Mouse (Mus musculus) lung, embryonic 15.5 days (tissue): ENCODE data around the gene Gk2. TPM values are rescaled to one million over a fixed set of nuclear protein-coding genes. Genes with fewer than 3 reads are reported as not detected.

Experiments
- ATAC-seq: fragments of 200-750 bp; cut with Nextera tagmentation; 2 replicates; pipeline ENCODE4 v1.8.0; 2017; ENCODE audit warnings: moderate number of reproducible peaks, borderline replicate concordance; ENCODE audit not compliant: low FRiP score, low TSS enrichment; ENCODE audit errors: extremely low read depth
- H3K27ac ChIP-seq: fragments of 300-500 bp; sonication (generic); 2 replicates; pipeline ENCODE4 v1.5.1; 2015; ENCODE audit warnings: moderate library complexity, mild to moderate bottlenecking, inconsistent platforms
- H3K27me3 ChIP-seq: fragments of 300-500 bp; sonication (generic); 2 replicates; pipeline ENCODE4 v1.6.1; 2015; ENCODE audit warnings: inconsistent platforms
- H3K36me3 ChIP-seq: fragments of 300-500 bp; sonication (generic); 2 replicates; pipeline ENCODE4 v1.6.1; 2015; ENCODE audit warnings: inconsistent platforms
- H3K4me1 ChIP-seq: fragments of 300-500 bp; sonication (generic); 2 replicates; pipeline ENCODE4 v1.6.1; 2015; ENCODE audit warnings: inconsistent platforms
- H3K4me2 ChIP-seq: fragments of 300-500 bp; sonication (generic); 2 replicates; pipeline ENCODE4 v1.6.1; 2015; ENCODE audit warnings: inconsistent platforms, mild to moderate bottlenecking, moderate library complexity
- H3K4me3 ChIP-seq: fragments of 300-500 bp; sonication (generic); 2 replicates; pipeline ENCODE4 v1.5.1; 2015; ENCODE audit warnings: mild to moderate bottlenecking, inconsistent platforms
- H3K9ac ChIP-seq: fragments of 300-500 bp; sonication (generic); 2 replicates; pipeline ENCODE4 v1.6.1; 2015; ENCODE audit warnings: inconsistent platforms
- H3K9me3 ChIP-seq: fragments of 300-500 bp; sonication (generic); 2 replicates; pipeline ENCODE4 v1.6.1; 2016; ENCODE audit warnings: inconsistent platforms
- WGBS: fragments of 180-500 bp; shearing (Covaris S2); methylation state at CpG from one replicate; pipeline ENCODE4 v1.1.7; 2015; 5-methylcytosine and 5-hydroxymethylcytosine counted together
- polyA plus RNA-seq: library from polyadenylated mRNA; unstranded; fragments of >200 nt; fragmentation: Nextera tagmentation; extraction: Ambion mirVana; gene quantifications from 2 replicates; pipeline ENCODE4 v1.2.1, GENCODE M21; 2015

The Gk2 gene
- polyA plus RNA-seq, 1 experiment from 2014 or later: not detected

DNA sequence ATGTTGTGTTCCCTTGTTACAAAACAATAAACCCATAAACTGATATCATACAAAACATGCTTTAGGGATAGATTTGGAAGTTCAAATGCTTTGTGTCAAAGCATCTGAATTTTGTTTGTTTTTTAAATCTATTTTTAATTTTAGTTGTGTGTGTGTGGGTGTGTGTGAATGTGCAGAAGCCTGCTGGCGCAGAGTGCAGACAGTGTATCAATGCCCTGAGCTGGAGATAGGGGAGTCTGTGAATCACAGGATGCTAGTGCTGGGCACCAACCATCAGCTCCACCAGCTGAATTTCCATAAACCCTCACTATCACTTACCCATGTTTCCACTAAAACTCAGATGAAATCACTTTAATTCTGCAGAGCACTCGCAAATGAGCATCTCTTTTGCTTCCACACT is 24.3 kb downstream of the Gk2 start:
- Histone ChIP-seq H3K27ac (no peak overlapping the region), H3K36me3 (no peaks in the 10 kb centered on the region), H3K4me3 (no peak overlapping the region), H3K27me3 (no peaks in the 10 kb centered on the region), H3K4me2 (no peak overlapping the region), H3K9ac (no peak overlapping the region), H3K9me3 (no peaks in the 10 kb centered on the region), H3K4me1 (no peaks in the 10 kb centered on the region)
- no peak for ATAC-seq
- 93% methylated on average over 2 of the region's 2 CpGs for WGBS

DNA sequence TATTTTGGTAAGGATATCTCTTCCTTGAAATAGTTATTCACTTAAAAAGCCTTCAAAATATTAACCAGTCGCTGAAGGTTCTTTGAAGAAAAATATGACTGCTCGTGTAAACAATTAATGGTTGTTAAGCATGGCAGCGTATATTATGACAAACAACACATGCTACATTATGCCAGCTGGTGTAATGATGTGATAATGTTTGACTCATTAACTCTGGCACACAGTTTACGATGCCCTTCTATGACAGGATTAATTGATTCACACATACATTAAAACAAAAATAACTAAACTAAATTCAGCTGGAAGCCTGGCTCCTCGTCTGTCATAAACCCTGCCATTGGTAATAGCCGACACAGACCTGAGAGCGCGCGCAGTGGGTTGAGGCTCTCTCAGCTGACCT is 26.8 kb downstream of the Gk2 start:
- no peak for ATAC-seq
- H3K27me3 ChIP-seq: no peaks in the 10 kb centered on the region
- H3K4me3 ChIP-seq: no peak overlapping the region
- H3K27ac ChIP-seq: no peak overlapping the region
- no peak overlapping the region for H3K9ac ChIP-seq
- 60% methylated on average over 9 of the region's 9 CpGs for WGBS
- H3K4me1 ChIP-seq: no peaks in the 10 kb centered on the region
- H3K36me3 ChIP-seq: no peaks in the 10 kb centered on the region
- no peak overlapping the region for H3K4me2 ChIP-seq
- no peaks in the 10 kb centered on the region for H3K9me3 ChIP-seq

DNA sequence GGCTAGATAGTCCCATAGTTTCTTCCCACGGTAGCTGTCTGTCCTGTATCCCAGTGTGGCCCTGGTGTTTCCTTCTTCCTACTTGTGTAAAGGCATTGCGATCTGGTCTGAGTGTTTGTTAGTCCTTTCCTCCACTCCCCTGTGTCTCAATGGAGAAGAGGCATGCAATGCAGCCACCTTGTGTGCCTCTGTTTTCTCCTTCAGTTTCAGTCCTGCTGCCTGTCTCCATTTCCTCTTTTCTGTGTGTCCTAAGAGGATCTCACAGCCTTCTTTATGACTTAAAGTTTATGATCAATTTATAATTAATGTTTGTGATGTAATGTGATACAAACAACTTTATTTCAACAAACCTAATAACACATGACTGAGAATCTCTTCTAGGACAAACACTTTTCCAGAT is 35.2 kb downstream of the Gk2 start:
- 83% methylated on average over 2 of the region's 2 CpGs for WGBS
- Histone ChIP-seq H3K36me3 (no peaks in the 10 kb centered on the region), H3K27ac (no peak overlapping the region), H3K9ac (no peak overlapping the region), H3K27me3 (no peaks in the 10 kb centered on the region), H3K9me3 (no peaks in the 10 kb centered on the region), H3K4me3 (no peak overlapping the region), H3K4me1 (no peaks in the 10 kb centered on the region), H3K4me2 (no peak overlapping the region)
- no peak for ATAC-seq

DNA sequence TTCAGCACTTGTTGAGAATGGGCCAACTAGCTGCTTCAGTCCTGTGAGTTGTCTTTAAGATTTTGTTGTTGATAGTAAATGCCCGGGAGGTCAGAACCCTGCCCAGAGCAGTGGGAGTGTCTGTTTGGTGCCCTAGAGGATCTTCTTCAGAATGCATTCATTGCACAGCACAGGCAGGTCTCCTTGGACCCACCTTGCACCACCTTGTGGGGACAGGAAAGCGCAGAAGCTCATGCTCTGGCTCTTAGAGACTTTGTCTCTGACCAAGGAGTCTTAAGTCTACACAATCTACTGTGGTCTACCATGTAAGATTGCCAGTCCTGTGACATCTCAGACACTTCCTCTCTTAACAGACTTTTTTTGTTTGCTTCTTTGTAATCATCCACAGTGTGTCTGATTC is 39.6 kb downstream of the Gk2 start:
- Histone ChIP-seq H3K4me1 (no peaks in the 10 kb centered on the region), H3K27ac (no peak overlapping the region), H3K4me2 (no peak overlapping the region), H3K27me3 (no peaks in the 10 kb centered on the region), H3K4me3 (no peak overlapping the region), H3K9ac (no peak overlapping the region), H3K36me3 (no peaks in the 10 kb centered on the region), H3K9me3 (no peaks in the 10 kb centered on the region)
- ATAC-seq: no peak
- 65% methylated on average over 2 of the region's 2 CpGs for WGBS

DNA sequence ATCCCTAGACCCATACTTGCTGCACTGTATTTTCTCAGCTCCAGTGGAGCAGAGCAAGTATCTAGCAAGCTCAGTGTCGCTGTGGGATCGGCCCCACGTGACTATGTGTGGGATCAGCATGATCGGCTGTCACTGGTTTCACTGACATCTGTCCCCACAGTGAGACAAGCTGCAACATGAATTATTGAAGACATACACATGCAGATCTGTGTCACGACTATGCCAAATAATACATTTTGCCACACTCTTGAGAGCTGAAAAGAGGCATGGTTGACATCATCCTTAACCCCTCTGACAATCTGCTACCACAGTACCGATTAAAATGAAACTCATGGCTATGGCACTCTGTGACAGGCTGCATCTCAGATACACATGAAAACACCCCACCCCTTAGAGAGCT is 41.0 kb downstream of the Gk2 start:
- H3K4me1 ChIP-seq: no peaks in the 10 kb centered on the region
- no peak for ATAC-seq
- 56% methylated on average over 6 of the region's 6 CpGs for WGBS

DNA sequence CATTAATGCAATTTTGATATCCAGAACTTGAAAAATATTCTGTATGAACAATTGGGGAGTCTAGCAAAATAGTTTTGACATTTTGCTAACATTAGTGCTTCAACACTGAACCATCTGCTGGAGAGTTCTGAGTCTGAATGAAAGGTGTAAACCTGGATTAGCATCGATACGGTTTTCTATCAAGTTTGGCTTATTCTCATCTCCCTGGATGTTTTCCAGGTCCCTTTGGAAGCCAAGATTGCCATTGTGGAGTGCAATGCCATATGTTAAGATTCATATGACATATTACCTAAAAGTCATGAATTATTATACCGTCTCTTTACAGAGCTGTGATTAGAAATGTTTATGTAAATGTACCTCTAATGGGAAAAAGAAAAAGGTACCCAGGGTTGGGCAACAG is 43.1 kb downstream of the Gk2 start:
- ATAC-seq: no peak
- 72% methylated on average over 3 of the region's 3 CpGs for WGBS

More for the DNA sequence above, 41.0 kb downstream of the Gk2 start:
- H3K4me3 ChIP-seq: no peak overlapping the region
- H3K27me3 ChIP-seq: no peaks in the 10 kb centered on the region
- H3K4me2 ChIP-seq: no peak overlapping the region
- no peak overlapping the region for H3K9ac ChIP-seq
- H3K27ac ChIP-seq: no peak overlapping the region
- H3K9me3 ChIP-seq: no peaks in the 10 kb centered on the region
- no peaks in the 10 kb centered on the region for H3K36me3 ChIP-seq

DNA sequence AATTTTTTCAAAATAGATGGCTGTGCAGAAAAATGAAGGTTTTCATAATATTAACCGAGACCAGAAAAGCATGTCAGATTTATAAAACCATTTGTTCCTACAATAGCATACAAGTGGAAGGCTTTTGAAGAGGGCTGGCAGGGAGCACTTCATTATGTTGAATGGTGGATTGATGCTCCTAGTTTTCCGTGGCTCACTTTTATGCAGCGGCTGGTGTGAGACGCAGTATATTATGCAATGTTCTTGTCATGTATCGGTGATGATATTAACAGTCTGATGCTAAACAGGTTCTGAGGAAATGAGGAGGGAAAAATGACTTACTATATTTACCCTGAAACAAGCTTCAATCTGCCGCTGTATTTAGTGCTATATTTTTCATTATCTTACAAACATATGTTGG is 46.6 kb downstream of the Gk2 start:
- 74% methylated on average over 6 of the region's 6 CpGs for WGBS
- no peaks in the 10 kb centered on the region for H3K36me3 ChIP-seq
- no peaks in the 10 kb centered on the region for H3K4me1 ChIP-seq
- H3K4me3 ChIP-seq: no peak overlapping the region
- no peaks in the 10 kb centered on the region for H3K27me3 ChIP-seq
- no peak overlapping the region for H3K4me2 ChIP-seq
- H3K27ac ChIP-seq: no peak overlapping the region
- H3K9ac ChIP-seq: no peak overlapping the region
- no peaks in the 10 kb centered on the region for H3K9me3 ChIP-seq
- no peak for ATAC-seq

More for the DNA sequence above, 43.1 kb downstream of the Gk2 start:
- Histone ChIP-seq H3K4me3 (no peak overlapping the region), H3K4me1 (no peaks in the 10 kb centered on the region), H3K4me2 (no peak overlapping the region), H3K36me3 (no peaks in the 10 kb centered on the region), H3K9ac (no peak overlapping the region), H3K27me3 (no peaks in the 10 kb centered on the region), H3K9me3 (no peaks in the 10 kb centered on the region), H3K27ac (no peak overlapping the region)

DNA sequence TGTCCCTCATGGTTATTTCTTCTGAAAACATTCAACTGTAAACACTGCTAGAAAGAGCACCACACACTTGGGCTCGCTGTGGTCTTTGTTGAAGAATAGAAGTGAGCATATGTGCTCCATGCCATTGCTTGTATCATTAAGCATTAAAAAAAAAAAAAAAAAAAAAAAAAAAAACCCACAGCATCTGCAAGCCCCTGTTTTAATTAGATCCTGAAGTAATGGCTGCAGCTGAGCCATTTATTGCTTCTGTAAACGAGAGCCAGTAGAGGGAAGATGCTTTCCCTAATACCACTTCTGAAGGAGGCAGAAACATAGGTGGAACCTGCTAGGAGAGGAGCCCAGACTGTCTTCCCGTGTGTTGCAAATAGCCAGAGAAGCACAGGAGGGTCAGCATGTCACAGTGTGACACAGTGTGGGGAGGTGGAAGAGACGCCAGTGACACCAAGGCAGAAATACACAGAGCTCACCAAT is 47.6 kb downstream of the Gk2 start:
- Histone ChIP-seq H3K27ac (no peak overlapping the region), H3K9ac (no peak overlapping the region), H3K4me3 (no peak overlapping the region), H3K4me2 (no peak overlapping the region), H3K36me3 (no peaks in the 10 kb centered on the region), H3K9me3 (no peaks in the 10 kb centered on the region), H3K4me1 (no peaks in the 10 kb centered on the region), H3K27me3 (no peaks in the 10 kb centered on the region)
- WGBS: 63% methylated on average over 4 of the region's 4 CpGs
- ATAC-seq: no peak

Other genes with a start within 250 kb of the Gk2 start
- gene Naa11, start 64.6 kb downstream of the Gk2 start, polyA plus RNA-seq: 0.05 and 0.08 TPM in 2 replicates